Mouse (Mus musculus): ENCODE measurements around the gene Nxph3. TPM values are rescaled to one million over a fixed set of nuclear protein-coding genes. Genes with fewer than 3 reads are reported as not detected.
A peak's percentile ranks its signal among the peaks of the same experiment; 100 is the strongest.

The Nxph3 gene
- polyA plus RNA-seq, 1 experiment, result 0.34 TPM

GRCm38 (mm10) chr11:95533484-95534160 is 19.3 kb upstream of the Nxph3 start:
- Histone ChIP-seq H3K27ac (ENCODE audit: control insufficient read depth, insufficient read depth, low read length) (no peak overlapping the region), H3K4me3 (ENCODE audit: control insufficient read depth, insufficient read depth, low read length) (no peak overlapping the region)

GRCm38 (mm10) chr11:95532353-95533072 is 18.1 kb upstream of the Nxph3 start:
- H3K4me3 ChIP-seq (ENCODE audit: control insufficient read depth, insufficient read depth, low read length), result no peak overlapping the region
- WGBS, result 76% methylated on average over 13 of the region's 13 CpGs
- H3K4me1 ChIP-seq (replicated peaks; ENCODE audit: control insufficient read depth, insufficient read depth, low read length), result no peaks in the 10 kb centered on the region
- TF ChIP-seq POLR2A (IDR thresholded peaks at IDR 0.05; ENCODE audit: control insufficient read depth, extremely low read depth, insufficient read depth, low read length, poor library complexity) (no peak), CTCF (IDR thresholded peaks at IDR 0.05; ENCODE audit: borderline replicate concordance, control insufficient read depth, extremely low read depth, insufficient read depth, low read length, poor library complexity) (no peak)
- H3K27ac ChIP-seq (ENCODE audit: control insufficient read depth, insufficient read depth, low read length), result no peak overlapping the region
- H3K36me3 ChIP-seq (ENCODE audit: control insufficient read depth, insufficient read depth, low read length), result no peaks in the 10 kb centered on the region
- no peaks in the 10 kb centered on the region for H3K27me3 ChIP-seq (ENCODE audit: control insufficient read depth, insufficient read depth, low read length)
- no peak for DNase-seq

More at GRCm38 (mm10) chr11:95533484-95534160, 19.3 kb upstream of the Nxph3 start:
- Histone ChIP-seq H3K27me3 (ENCODE audit: control insufficient read depth, insufficient read depth, low read length) (no peaks in the 10 kb centered on the region), H3K36me3 (ENCODE audit: control insufficient read depth, insufficient read depth, low read length) (no peaks in the 10 kb centered on the region), H3K4me1 (replicated peaks; ENCODE audit: control insufficient read depth, insufficient read depth, low read length) (no peaks in the 10 kb centered on the region)
- TF ChIP-seq CTCF (IDR thresholded peaks at IDR 0.05; ENCODE audit: borderline replicate concordance, control insufficient read depth, extremely low read depth, insufficient read depth, low read length, poor library complexity), result peak; percentile 99
- TF ChIP-seq POLR2A (IDR thresholded peaks at IDR 0.05; ENCODE audit: control insufficient read depth, extremely low read depth, insufficient read depth, low read length, poor library complexity), result no peak
- 26% methylated on average over 24 of the region's 24 CpGs for WGBS
- peak; percentile 76 for DNase-seq

DNA sequence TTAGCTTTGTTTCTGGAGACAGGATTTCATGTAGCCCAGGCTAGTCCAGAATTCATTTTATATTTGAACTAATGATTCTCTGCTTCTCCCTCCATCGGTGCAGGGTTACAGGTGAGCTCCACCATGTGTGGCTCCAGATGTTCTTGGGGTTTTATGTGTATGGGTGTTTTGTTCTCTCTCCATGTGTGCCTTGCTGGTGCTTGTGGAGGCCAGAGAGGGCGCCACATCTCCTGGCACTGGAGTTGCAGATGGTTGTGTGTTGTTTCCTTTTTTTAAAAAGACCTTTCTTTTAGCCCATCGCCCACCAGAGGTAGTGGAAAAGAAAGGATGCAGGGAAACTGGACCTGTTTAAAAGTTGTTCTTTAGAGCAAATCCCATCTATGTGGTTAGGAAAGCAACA is 13.9 kb upstream of the Nxph3 start:
- Histone ChIP-seq H3K27ac (ENCODE audit: control insufficient read depth, insufficient read depth, low read length) (no peak overlapping the region), H3K4me3 (ENCODE audit: control insufficient read depth, insufficient read depth, low read length) (no peak overlapping the region), H3K4me1 (replicated peaks; ENCODE audit: control insufficient read depth, insufficient read depth, low read length) (no peaks in the 10 kb centered on the region), H3K36me3 (ENCODE audit: control insufficient read depth, insufficient read depth, low read length) (no peaks in the 10 kb centered on the region), H3K27me3 (ENCODE audit: control insufficient read depth, insufficient read depth, low read length) (no peaks in the 10 kb centered on the region)
- WGBS, result 80% methylated on average over 3 of the region's 3 CpGs
- no peak for DNase-seq
- no peak for TF ChIP-seq POLR2A (IDR thresholded peaks at IDR 0.05; ENCODE audit: control insufficient read depth, extremely low read depth, insufficient read depth, low read length, poor library complexity)
- TF ChIP-seq CTCF (IDR thresholded peaks at IDR 0.05; ENCODE audit: borderline replicate concordance, control insufficient read depth, extremely low read depth, insufficient read depth, low read length, poor library complexity), result no peak

DNA sequence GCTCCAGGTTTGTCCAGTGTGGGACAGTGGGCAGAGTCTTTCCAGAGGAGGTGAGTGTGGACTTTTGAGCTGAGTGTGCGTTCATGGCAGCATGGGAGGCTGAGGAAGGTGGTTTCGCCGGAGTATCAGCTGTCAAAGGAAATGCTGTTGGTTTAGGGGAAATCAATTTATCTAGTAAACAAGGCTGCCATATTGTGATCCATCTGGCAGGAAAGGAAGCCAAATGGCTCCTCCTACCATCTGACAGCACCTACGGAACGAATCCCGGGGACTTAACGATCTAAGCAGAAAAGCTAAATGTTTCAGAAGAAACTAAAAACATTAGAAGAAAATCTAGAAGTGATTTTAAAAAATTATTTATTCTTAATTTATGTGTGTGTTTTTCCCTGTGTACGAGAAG is 12.9 kb upstream of the Nxph3 start:
- H3K4me3 ChIP-seq (ENCODE audit: control insufficient read depth, insufficient read depth, low read length), result no peak overlapping the region
- no peak for DNase-seq
- no peaks in the 10 kb centered on the region for H3K36me3 ChIP-seq (ENCODE audit: control insufficient read depth, insufficient read depth, low read length)
- H3K4me1 ChIP-seq (replicated peaks; ENCODE audit: control insufficient read depth, insufficient read depth, low read length), result no peaks in the 10 kb centered on the region
- TF ChIP-seq POLR2A (IDR thresholded peaks at IDR 0.05; ENCODE audit: control insufficient read depth, extremely low read depth, insufficient read depth, low read length, poor library complexity), result no peak
- no peak for TF ChIP-seq CTCF (IDR thresholded peaks at IDR 0.05; ENCODE audit: borderline replicate concordance, control insufficient read depth, extremely low read depth, insufficient read depth, low read length, poor library complexity)
- no peak overlapping the region for H3K27ac ChIP-seq (ENCODE audit: control insufficient read depth, insufficient read depth, low read length)
- H3K27me3 ChIP-seq (ENCODE audit: control insufficient read depth, insufficient read depth, low read length), result no peaks in the 10 kb centered on the region
- WGBS, result 92% methylated on average over 8 of the region's 8 CpGs

- Histone ChIP-seq H3K4me3 (ENCODE audit: control insufficient read depth, insufficient read depth, low read length) (no peak overlapping the region), H3K4me1 (replicated peaks; ENCODE audit: control insufficient read depth, insufficient read depth, low read length) (peaks cover 8% of the 10 kb centered on the region), H3K27me3 (ENCODE audit: control insufficient read depth, insufficient read depth, low read length) (no peaks in the 10 kb centered on the region), H3K27ac (ENCODE audit: control insufficient read depth, insufficient read depth, low read length) (no peak overlapping the region), H3K36me3 (ENCODE audit: control insufficient read depth, insufficient read depth, low read length) (no peaks in the 10 kb centered on the region)
- 2% methylated on average over 13 of the region's 13 CpGs for WGBS
- peak; percentile 72 for DNase-seq
- TF ChIP-seq POLR2A (IDR thresholded peaks at IDR 0.05; ENCODE audit: control insufficient read depth, extremely low read depth, insufficient read depth, low read length, poor library complexity), result no peak
- TF ChIP-seq CTCF (IDR thresholded peaks at IDR 0.05; ENCODE audit: borderline replicate concordance, control insufficient read depth, extremely low read depth, insufficient read depth, low read length, poor library complexity), result peak; percentile 95; the same call in 1 of the 2 replicates
Observed at GRCm38 (mm10) chr11:95521563-95521962, 7.2 kb upstream of the Nxph3 start.

GRCm38 (mm10) chr11:95520456-95521072 is 6.2 kb upstream of the Nxph3 start:
- peak; percentile 89 for DNase-seq
- no peaks in the 10 kb centered on the region for H3K36me3 ChIP-seq (ENCODE audit: control insufficient read depth, insufficient read depth, low read length)
- H3K27me3 ChIP-seq (ENCODE audit: control insufficient read depth, insufficient read depth, low read length), result no peaks in the 10 kb centered on the region
- WGBS, result 4% methylated on average over 27 of the region's 27 CpGs
- peak overlapping the region; percentile 35 for H3K4me3 ChIP-seq (ENCODE audit: control insufficient read depth, insufficient read depth, low read length)
- peaks cover 8% of the 10 kb centered on the region for H3K4me1 ChIP-seq (replicated peaks; ENCODE audit: control insufficient read depth, insufficient read depth, low read length)
- TF ChIP-seq POLR2A (IDR thresholded peaks at IDR 0.05; ENCODE audit: control insufficient read depth, extremely low read depth, insufficient read depth, low read length, poor library complexity), result no peak
- TF ChIP-seq CTCF (IDR thresholded peaks at IDR 0.05; ENCODE audit: borderline replicate concordance, control insufficient read depth, extremely low read depth, insufficient read depth, low read length, poor library complexity), result peak; percentile 100
- no peak overlapping the region for H3K27ac ChIP-seq (ENCODE audit: control insufficient read depth, insufficient read depth, low read length)
